Mouse (Mus musculus) CD4-positive, CD25-positive, alpha-beta regulatory T cell, adult 2 months (primary cell): Measurements from ENCODE around the gene Dpf1.
A peak's percentile ranks its signal among the peaks of the same experiment; 100 is the strongest.

Experiments used
- DNase-seq: peaks from one replicate; pipeline ENCODE4 v3.0.0-alpha.2; 2012; ENCODE audit warnings: low read depth, low spot score

Gene Dpf1

GRCm38 (mm10) chr7:29303738-29304462 is at the start of gene Dpf1:
Gene Dpf1 (plus strand): TSS chr7:29303951.
- DNase-seq: peak; percentile 69

- no peak for DNase-seq
Observed at GRCm38 (mm10) chr7:29255875-29256274, 47.9 kb upstream of the Dpf1 start.

GRCm38 (mm10) chr7:29257368-29257767 is 46.4 kb upstream of the Dpf1 start:
- no peak for DNase-seq

GRCm38 (mm10) chr7:29259781-29260730 is 43.7 kb upstream of the Dpf1 start:
- DNase-seq: no peak

- no peak for DNase-seq
Observed at GRCm38 (mm10) chr7:29262151-29262550, 41.6 kb upstream of the Dpf1 start.

GRCm38 (mm10) chr7:29263831-29264230 is 39.9 kb upstream of the Dpf1 start:
- no peak for DNase-seq

GRCm38 (mm10) chr7:29265636-29266035 is 38.1 kb upstream of the Dpf1 start:
- no peak for DNase-seq

GRCm38 (mm10) chr7:29266931-29267330 is 36.8 kb upstream of the Dpf1 start:
- no peak for DNase-seq

GRCm38 (mm10) chr7:29270445-29270844 is 33.3 kb upstream of the Dpf1 start:
- no peak for DNase-seq

- no peak for DNase-seq
Observed at GRCm38 (mm10) chr7:29271687-29272465, 31.9 kb upstream of the Dpf1 start.

- DNase-seq: no peak
Observed at GRCm38 (mm10) chr7:29276715-29277114, 27.0 kb upstream of the Dpf1 start.

- DNase-seq: no peak
Observed at GRCm38 (mm10) chr7:29277510-29277909, 26.2 kb upstream of the Dpf1 start.

- no peak for DNase-seq
Observed at GRCm38 (mm10) chr7:29279261-29279660, 24.5 kb upstream of the Dpf1 start.

- no peak for DNase-seq
Observed at GRCm38 (mm10) chr7:29279924-29280323, 23.8 kb upstream of the Dpf1 start.

- DNase-seq: peak; percentile 49
Observed at GRCm38 (mm10) chr7:29280801-29281200, 22.9 kb upstream of the Dpf1 start.

- DNase-seq: peak; percentile 79
Observed at GRCm38 (mm10) chr7:29281201-29282073, 22.3 kb upstream of the Dpf1 start, which contains the start of gene Spint2. Gene Spint2 (minus strand): TSS chr7:29281912.

GRCm38 (mm10) chr7:29282074-29282554 is 21.6 kb upstream of the Dpf1 start:
- no peak for DNase-seq

GRCm38 (mm10) chr7:29283876-29284275 is 19.9 kb upstream of the Dpf1 start:
- DNase-seq: no peak

GRCm38 (mm10) chr7:29284523-29284922 is 19.2 kb upstream of the Dpf1 start:
- DNase-seq: no peak

GRCm38 (mm10) chr7:29287481-29287880 is 16.3 kb upstream of the Dpf1 start:
- DNase-seq: no peak

GRCm38 (mm10) chr7:29288079-29288478 is 15.7 kb upstream of the Dpf1 start:
- DNase-seq: no peak
